ENCODE assay signal across 8 mouse cellular contexts in genomic region chr4:56222023-56222776, GRCm38 (mm10).
DNase-seq lines count a peak whose midpoint lies in the region; ATAC-seq and TF ChIP-seq lines count a peak whose summit lies in the region.

No protein-coding gene starts in this region.

- 60% methylated on average over 8 of the region's 8 CpGs for WGBS in heart, adult 2 months
- 53% methylated on average over 8 of the region's 8 CpGs for WGBS in heart, embryonic 11.5 days (ENCODE audit: insufficient replicate concordance)
- WGBS in kidney, embryonic 14.5 days, result 34% methylated on average over 8 of the region's 8 CpGs
- WGBS in liver, postnatal 0 days (ENCODE audit: insufficient replicate concordance), result 27% methylated on average over 8 of the region's 8 CpGs
- 49% methylated on average over 8 of the region's 8 CpGs for WGBS in neural tube, embryonic 13.5 days

- DNase-seq in heart, adult 2 months, result peak; percentile 72 to 78
- peak; percentile 50 to 60 for DNase-seq in cerebellum, postnatal 10 days
- peak; percentile 79 for DNase-seq in liver, postnatal 0 days
- peak; percentile 38 to 73 for DNase-seq in thymus, postnatal 10 days (ENCODE audit: low spot score in 2 of 2)

- H3K27ac ChIP-seq in heart, adult 2 months, result peak overlapping the region; percentile 65
- no peak overlapping the region for H3K27ac ChIP-seq in heart, embryonic 11.5 days (ENCODE audit: low read depth, low read length)
- no peak overlapping the region for H3K27ac ChIP-seq in kidney, embryonic 14.5 days (ENCODE audit: low read depth, low read length)
- no peak overlapping the region; the same call in 1 of the 2 replicates for H3K27ac ChIP-seq in liver, postnatal 0 days (ENCODE audit: low read depth)
- H3K27ac ChIP-seq in neural tube, embryonic 13.5 days (replicated peaks), result no peak overlapping the region

- H3K9me3 ChIP-seq in heart, embryonic 11.5 days (replicated peaks; ENCODE audit: control insufficient read depth, low read length), result no peaks in the 10 kb centered on the region
- H3K9me3 ChIP-seq in kidney, embryonic 14.5 days (ENCODE audit: control insufficient read depth, low read length), result no peaks in the 10 kb centered on the region
- H3K9me3 ChIP-seq in liver, postnatal 0 days (ENCODE audit: low read length), result no peaks in the 10 kb centered on the region
- H3K9me3 ChIP-seq in neural tube, embryonic 13.5 days, result no peaks in the 10 kb centered on the region

- intact Hi-C loops in heart, adult 2 months (cut with DNase I), result loop anchor here (1.0 to 10.0 kb wide), 5 partner anchors 110 to 708 kb away; no protein-coding TSS in a partner anchor

- no peak overlapping the region for H3K4me3 ChIP-seq in heart, adult 2 months
- H3K4me3 ChIP-seq in heart, embryonic 11.5 days (ENCODE audit: low read depth, low read length), result no peak overlapping the region
- H3K4me3 ChIP-seq in kidney, embryonic 14.5 days (ENCODE audit: low read length), result no peak overlapping the region
- H3K4me3 ChIP-seq in liver, postnatal 0 days (ENCODE audit: low read depth, low read length), result peak overlapping the region; percentile 30; the same call in 1 of the 2 replicates
- H3K4me3 ChIP-seq in neural tube, embryonic 13.5 days, result no peak overlapping the region

- no peak overlapping the region for H3K4me2 ChIP-seq in heart, embryonic 11.5 days
- H3K4me2 ChIP-seq in kidney, embryonic 14.5 days (replicated peaks; ENCODE audit: low read depth, low read length), result no peak overlapping the region; the same call in 1 of the 2 replicates
- peak overlapping the region; percentile 61 for H3K4me2 ChIP-seq in liver, postnatal 0 days (ENCODE audit: low read depth, low read length)
- H3K4me2 ChIP-seq in neural tube, embryonic 13.5 days, result no peak overlapping the region

- H3K9ac ChIP-seq in heart, adult 2 months (ENCODE audit: low read depth, low read length), result 0 out of 2 replicates have a peak overlapping the region, but pooled peaks have one; percentile 20
- no peak overlapping the region for H3K9ac ChIP-seq in heart, embryonic 11.5 days (ENCODE audit: low read depth, low read length)
- H3K9ac ChIP-seq in kidney, embryonic 14.5 days (ENCODE audit: low read depth, low read length), result no peak overlapping the region
- H3K9ac ChIP-seq in liver, postnatal 0 days (replicated peaks), result peak overlapping the region; percentile 44; the same call in 1 of the 2 replicates
- no peak overlapping the region for H3K9ac ChIP-seq in neural tube, embryonic 13.5 days

- TF ChIP-seq POLR2A in heart, adult 2 months (IDR thresholded peaks at IDR 0.05; ENCODE audit: insufficient read depth, low read depth, low read length), result no peak

- ATAC-seq in heart, embryonic 11.5 days (replicated peaks; ENCODE audit: insufficient number of reproducible peaks, low FRiP score, low TSS enrichment), result no peak
- ATAC-seq in granulocyte monocyte progenitor cell, adult 5-6 weeks (replicated peaks; ENCODE audit: poor library complexity, severe bottlenecking), result peak; percentile 87
- peak; percentile 68; the same call in 1 of the 2 replicates for ATAC-seq in kidney, embryonic 14.5 days (ENCODE audit: low FRiP score, low TSS enrichment)
- ATAC-seq in liver, postnatal 0 days, result peak; percentile 51
- ATAC-seq in neural tube, embryonic 13.5 days (ENCODE audit: low read depth), result peak; percentile 47; the same call in 1 of the 2 replicates

- H3K27me3 ChIP-seq in heart, adult 2 months (ENCODE audit: control insufficient read depth, insufficient read depth, low read length), result no peaks in the 10 kb centered on the region
- no peaks in the 10 kb centered on the region; the same call in 1 of the 2 replicates for H3K27me3 ChIP-seq in heart, embryonic 11.5 days (ENCODE audit: control insufficient read depth, insufficient read depth, low read length)
- H3K27me3 ChIP-seq in kidney, embryonic 14.5 days (ENCODE audit: control insufficient read depth, insufficient read depth, low read length), result no peaks in the 10 kb centered on the region
- H3K27me3 ChIP-seq in liver, postnatal 0 days (ENCODE audit: insufficient read depth, low read length), result no peaks in the 10 kb centered on the region
- H3K27me3 ChIP-seq in neural tube, embryonic 13.5 days, result no peaks in the 10 kb centered on the region

- H3K36me3 ChIP-seq in heart, adult 2 months (ENCODE audit: control insufficient read depth, insufficient read depth, low read length), result no peaks in the 10 kb centered on the region
- no peaks in the 10 kb centered on the region for H3K36me3 ChIP-seq in heart, embryonic 11.5 days (ENCODE audit: control insufficient read depth, insufficient read depth, low read length)
- H3K36me3 ChIP-seq in kidney, embryonic 14.5 days (ENCODE audit: control insufficient read depth, insufficient read depth, low read length), result no peaks in the 10 kb centered on the region
- H3K36me3 ChIP-seq in liver, postnatal 0 days (replicated peaks; ENCODE audit: insufficient read depth, low read length), result no peaks in the 10 kb centered on the region
- no peaks in the 10 kb centered on the region for H3K36me3 ChIP-seq in neural tube, embryonic 13.5 days

- TF ChIP-seq EP300 in heart, adult 2 months (IDR thresholded peaks at IDR 0.05; ENCODE audit: insufficient read depth, low read depth, low read length), result no peak
- no peak for TF ChIP-seq EP300 in liver, postnatal 0 days (IDR thresholded peaks at IDR 0.05; ENCODE audit: low read depth)

- H3K79me2 ChIP-seq in heart, adult 2 months (replicated peaks; ENCODE audit: control insufficient read depth, insufficient read depth, low read length), result no peaks in the 10 kb centered on the region

- peak; percentile 84 for TF ChIP-seq CTCF in heart, adult 2 months (IDR thresholded peaks at IDR 0.05)
- TF ChIP-seq CTCF in liver, postnatal 0 days (IDR thresholded peaks at IDR 0.05; ENCODE audit: low read depth), result peak; percentile 74

- peaks cover 2% of the 10 kb centered on the region for H3K4me1 ChIP-seq in heart, adult 2 months (ENCODE audit: control insufficient read depth, insufficient read depth, low read length)
- no peaks in the 10 kb centered on the region for H3K4me1 ChIP-seq in heart, embryonic 11.5 days (ENCODE audit: control insufficient read depth, insufficient read depth, low read length)
- H3K4me1 ChIP-seq in kidney, embryonic 14.5 days (ENCODE audit: control insufficient read depth, insufficient read depth, low read length), result 0 out of 2 replicates have a peak, but pooled peaks cover 4% of the 10 kb centered on the region
- H3K4me1 ChIP-seq in liver, postnatal 0 days (ENCODE audit: insufficient read depth), result peaks cover 5% of the 10 kb centered on the region; the same call in 1 of the 2 replicates
- peaks cover 23% of the 10 kb centered on the region for H3K4me1 ChIP-seq in neural tube, embryonic 13.5 days (replicated peaks)

Comparison
In these comparisons a context has a peak if more than half of its experiments do, and no peak if none do; other contexts are left out.
1. H3K9ac ChIP-seq: peak in heart, adult 2 months (single experiment) and liver, postnatal 0 days (single experiment); none in heart, embryonic 11.5 days (single experiment), kidney, embryonic 14.5 days (single experiment) and neural tube, embryonic 13.5 days (single experiment).
2. Peak in every context shown above with its lines, with median percentiles within 50 percentile points of each other: DNase-seq.